Mouse (Mus musculus): ENCODE measurements around the gene Acoxl. TPM values are rescaled to one million over a fixed set of nuclear protein-coding genes. Genes with fewer than 3 reads are reported as not detected.

Gene Acoxl
- polyA plus RNA-seq, 1 experiment, result not detected

DNA sequence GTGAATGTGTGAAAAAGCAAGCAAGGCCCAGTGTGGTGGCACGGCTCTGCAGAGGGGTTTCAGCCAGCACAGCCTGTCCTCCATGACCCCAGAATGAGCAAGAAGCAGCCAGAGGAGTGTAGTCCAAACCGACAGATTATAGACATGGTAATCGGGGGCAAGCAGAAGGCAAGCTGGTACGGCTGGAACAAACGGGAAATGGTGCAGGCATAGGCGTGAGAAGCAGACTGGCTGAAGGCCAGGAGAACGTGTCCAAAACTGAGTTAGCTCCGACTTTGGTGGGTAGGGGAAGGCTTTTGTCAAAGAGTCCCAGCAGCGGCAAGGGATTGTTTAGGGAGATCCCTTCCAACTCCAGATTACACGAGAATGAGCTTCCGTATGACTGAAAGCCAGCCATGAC lies 331.3 kb downstream of the Acoxl start:
- Histone ChIP-seq H3K4me3 (replicated peaks; ENCODE audit: control insufficient read depth, low read depth, low read length) (no peak overlapping the region), H3K27ac (ENCODE audit: control insufficient read depth, insufficient read depth, low read depth, low read length, poor library complexity) (no peak overlapping the region), H3K4me1 (ENCODE audit: control insufficient read depth, insufficient read depth, low read length) (peaks cover 1% of the 10 kb centered on the region; the same call in 1 of the 2 replicates)
- 72% methylated on average over 11 of the region's 11 CpGs for WGBS
- no peak for TF ChIP-seq POLR2A (IDR thresholded peaks at IDR 0.05; ENCODE audit: borderline replicate concordance, control insufficient read depth, low read depth, low read length)

- Histone ChIP-seq H3K4me1 (ENCODE audit: control insufficient read depth, insufficient read depth, low read length) (peaks cover 1% of the 10 kb centered on the region; the same call in 1 of the 2 replicates), H3K27ac (ENCODE audit: control insufficient read depth, insufficient read depth, low read depth, low read length, poor library complexity) (no peak overlapping the region), H3K4me3 (replicated peaks; ENCODE audit: control insufficient read depth, low read depth, low read length) (no peak overlapping the region)
- 35% methylated on average over 3 of the region's 3 CpGs for WGBS
- TF ChIP-seq POLR2A (IDR thresholded peaks at IDR 0.05; ENCODE audit: borderline replicate concordance, control insufficient read depth, low read depth, low read length), result no peak
- no peak for TF ChIP-seq CTCF (IDR thresholded peaks at IDR 0.05; ENCODE audit: control insufficient read depth, insufficient read depth, low read length)
Observed at GRCm38 (mm10) chr2:128170614-128171013, 331.9 kb downstream of the Acoxl start.

- Histone ChIP-seq H3K4me3 (replicated peaks; ENCODE audit: control insufficient read depth, low read depth, low read length) (no peak overlapping the region), H3K4me1 (ENCODE audit: control insufficient read depth, insufficient read depth, low read length) (peaks cover 3% of the 10 kb centered on the region), H3K27ac (ENCODE audit: control insufficient read depth, insufficient read depth, low read depth, low read length, poor library complexity) (no peak overlapping the region)
- no peak for TF ChIP-seq POLR2A (IDR thresholded peaks at IDR 0.05; ENCODE audit: borderline replicate concordance, control insufficient read depth, low read depth, low read length)
- TF ChIP-seq CTCF (IDR thresholded peaks at IDR 0.05; ENCODE audit: control insufficient read depth, insufficient read depth, low read length), result no peak
- 84% methylated on average over 5 of the region's 5 CpGs for WGBS
Observed at GRCm38 (mm10) chr2:128172266-128172665, 333.6 kb downstream of the Acoxl start.

Other genes starting within 250 kb of the Acoxl start
- gene Mal, start 182.2 kb upstream of the Acoxl start, polyA plus RNA-seq (2011; ENCODE audit: insufficient read depth, insufficient read length, low replicate concordance, missing spikeins), result 0.55 TPM in 1 of 2 replicates, not detected in the other
- not detected in 2 replicates for gene Mall, start 108.9 kb upstream of the Acoxl start, polyA plus RNA-seq (2011; ENCODE audit: insufficient read depth, insufficient read length, low replicate concordance, missing spikeins)
- 3.0 and 3.5 TPM in 2 replicates for gene Nphp1, start 50.0 kb upstream of the Acoxl start, polyA plus RNA-seq (2011; ENCODE audit: insufficient read depth, insufficient read length, low replicate concordance, missing spikeins)
- gene Mtln, start 46.4 kb upstream of the Acoxl start, polyA plus RNA-seq (2011; ENCODE audit: insufficient read depth, insufficient read length, low replicate concordance, missing spikeins), result 3.3 and 7.7 TPM in 2 replicates
- gene Bub1, start 7.0 kb upstream of the Acoxl start, polyA plus RNA-seq (2011; ENCODE audit: insufficient read depth, insufficient read length, low replicate concordance, missing spikeins), result 24.0 and 28.2 TPM in 2 replicates